Mouse (Mus musculus) kidney, postnatal 4 days (tissue): ENCODE measurements around the gene 1700003H04Rik.

Experiments
- DNase-seq, 2 experiments: peaks; one replicate each; pipeline ENCODE4 v3.0.0; 2021; ENCODE audit warnings: mixed read lengths in 2 of 2

The 1700003H04Rik gene

GRCm38 (mm10) chr3:124581001-124581400, at the start of gene 1700003H04Rik:
TSS of gene 1700003H04Rik (minus strand) at chr3:124581101.
- DNase-seq, result no peak

DNA sequence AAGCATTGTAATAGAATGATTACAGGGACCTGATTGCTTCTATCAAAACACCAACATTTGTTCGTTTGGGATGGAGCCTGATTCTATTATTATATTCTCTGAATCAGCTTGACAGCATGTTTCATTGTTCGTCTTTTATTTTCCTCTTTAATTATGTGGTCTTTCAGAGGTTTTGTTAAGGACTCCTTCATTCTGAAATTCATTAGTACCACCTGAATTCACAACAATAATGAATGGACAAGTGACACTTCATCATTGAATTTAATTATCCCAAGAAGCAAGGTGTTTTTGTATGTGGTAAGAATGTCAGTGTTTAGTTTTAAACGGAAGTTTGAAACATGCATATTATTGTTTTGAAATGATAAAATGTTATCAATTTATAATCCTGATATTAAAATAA, 42.1 kb upstream of the 1700003H04Rik start:
- DNase-seq, result no peak

DNA sequence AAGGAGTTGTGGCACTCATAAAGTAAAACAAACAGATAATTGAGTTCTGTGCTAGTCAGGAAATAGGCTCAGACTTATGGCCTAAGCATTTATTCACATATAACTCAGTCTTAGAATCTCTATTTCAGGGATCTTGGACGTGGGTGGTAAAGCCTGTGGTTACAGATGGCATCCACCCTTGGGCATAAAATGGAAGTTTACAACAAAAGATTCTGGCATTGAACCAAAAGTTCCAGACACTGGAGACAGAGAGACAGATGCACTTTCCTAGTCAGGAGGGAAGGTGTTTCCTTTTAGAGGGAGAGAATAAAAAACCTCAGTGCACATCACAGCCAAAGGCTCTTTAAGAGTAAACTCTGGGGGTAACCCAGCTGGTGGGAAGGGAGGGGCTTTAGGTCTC, 32.4 kb upstream of the 1700003H04Rik start:
- DNase-seq, result no peak

DNA sequence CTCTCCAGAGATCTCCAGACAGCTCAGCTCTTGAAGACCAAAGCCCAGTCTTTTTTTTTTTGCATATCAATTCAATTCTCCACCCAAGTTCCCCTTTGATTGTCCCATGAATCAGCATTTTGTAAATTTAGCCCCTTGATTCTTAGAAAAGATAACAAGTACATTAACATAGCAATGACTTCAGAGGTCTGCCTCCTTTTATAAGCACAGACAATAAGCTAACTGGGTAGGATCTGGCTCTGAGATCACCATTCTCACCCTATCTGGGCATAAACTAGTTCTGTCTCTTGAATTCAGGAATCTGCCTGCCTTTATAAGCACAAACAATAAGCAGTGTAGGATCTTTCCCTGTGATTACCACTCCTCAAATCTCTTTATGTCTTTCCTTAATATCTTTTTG, 29.1 kb upstream of the 1700003H04Rik start:
- DNase-seq, result no peak

DNA sequence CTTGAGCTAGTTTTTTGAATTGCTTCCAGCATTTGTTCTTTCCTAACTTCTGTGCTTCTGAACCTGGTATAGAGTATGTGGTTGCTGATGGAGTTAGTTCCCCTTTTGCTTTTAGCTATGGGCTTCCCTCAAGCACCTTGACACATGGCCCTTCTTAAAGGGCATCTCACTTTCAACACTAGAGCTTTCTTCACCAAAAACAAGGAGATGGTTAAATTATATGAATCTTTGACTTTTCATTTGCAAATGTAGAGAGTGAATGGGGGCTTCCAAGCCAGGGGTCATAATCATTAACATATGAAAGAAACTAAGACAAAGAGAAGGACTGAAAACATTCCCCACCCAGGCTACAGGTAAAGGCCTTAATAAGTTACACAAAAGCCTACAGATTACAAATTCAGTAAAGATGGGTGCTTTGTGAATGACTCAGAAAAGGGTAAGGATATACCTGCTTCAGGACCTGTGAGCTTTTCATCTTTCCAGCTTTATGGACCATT, 25.2 kb upstream of the 1700003H04Rik start:
- DNase-seq, result no peak

- no peak for DNase-seq
These were observed 24.6 kb upstream of the 1700003H04Rik start for GRCm38 (mm10) chr3:124605518-124605917.

DNA sequence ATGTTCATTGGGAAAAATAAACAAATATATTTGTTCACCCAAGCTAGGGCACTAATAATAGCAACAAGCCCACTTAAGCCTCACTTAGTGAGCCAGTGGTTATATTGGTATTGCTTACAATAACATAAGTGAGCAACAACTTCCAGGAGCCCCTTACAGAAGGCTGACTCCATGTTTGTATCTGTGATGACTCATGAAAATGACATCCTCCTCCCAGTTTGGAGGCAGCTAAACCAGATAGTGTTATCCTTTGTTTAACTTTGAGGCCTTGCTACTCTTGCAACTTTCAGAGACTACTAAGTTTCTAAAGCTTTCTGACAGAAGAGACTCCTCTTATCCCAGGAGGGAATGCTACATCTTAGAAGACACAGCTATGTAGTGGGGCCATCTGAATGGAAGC, 16.9 kb upstream of the 1700003H04Rik start:
- no peak for DNase-seq

DNA sequence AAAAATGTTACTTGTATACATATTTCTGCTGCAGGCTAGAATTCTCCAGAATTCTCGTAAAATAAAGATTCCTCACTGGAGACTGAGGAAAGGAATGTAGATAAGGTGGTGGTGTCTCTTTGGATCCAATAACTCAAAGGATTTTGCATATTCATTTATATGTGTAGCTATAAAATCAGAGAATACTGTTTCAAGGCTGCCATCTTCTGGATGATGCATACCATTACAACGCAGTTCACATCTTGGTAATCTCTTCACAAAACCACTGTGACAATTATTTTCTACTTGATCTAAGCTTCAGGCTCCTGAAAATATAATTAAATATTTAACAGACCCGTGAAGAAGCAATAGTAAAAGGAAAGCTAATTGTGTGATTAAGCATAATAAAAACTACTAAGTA, 6.6 kb upstream of the 1700003H04Rik start:
- DNase-seq, result no peak

DNA sequence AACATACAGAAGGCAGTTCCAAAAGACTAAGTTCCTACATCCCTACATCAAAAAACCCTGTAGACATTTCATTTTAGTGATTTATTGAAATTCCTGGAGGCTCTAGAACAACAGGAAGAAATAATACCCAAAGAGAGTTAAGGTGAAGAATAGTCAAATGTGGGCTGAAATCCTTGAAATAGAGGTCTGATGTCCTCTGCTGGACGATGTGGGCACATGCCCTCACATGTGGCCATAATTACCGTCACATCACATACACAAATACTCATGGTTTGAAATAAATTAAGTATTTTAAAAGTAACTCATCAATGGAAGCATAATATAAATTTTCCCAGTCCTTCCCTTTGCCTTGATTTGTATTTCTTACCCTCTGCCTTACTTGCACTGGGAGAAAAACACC, 4.9 kb upstream of the 1700003H04Rik start:
- DNase-seq, result peak; percentile 3 to 4

DNA sequence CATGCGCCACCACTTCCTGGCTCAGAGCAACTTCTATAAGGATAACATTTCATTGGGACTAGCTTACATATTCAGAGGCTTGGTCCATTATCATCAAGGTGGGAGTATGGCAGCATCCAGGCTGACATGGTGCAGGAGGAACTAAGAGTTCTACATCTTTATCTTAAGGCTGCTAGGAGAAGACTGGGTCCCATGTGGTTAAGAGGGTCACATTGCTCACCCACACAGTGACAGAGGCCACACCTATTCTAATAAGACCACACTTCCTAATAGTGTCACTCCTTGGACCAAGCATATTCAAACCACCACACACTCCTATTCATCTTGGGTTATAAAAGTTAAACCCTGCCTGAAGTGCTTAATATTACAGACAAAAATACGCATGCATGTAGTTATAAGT, 23.6 kb downstream of the 1700003H04Rik start:
- DNase-seq, result no peak

DNA sequence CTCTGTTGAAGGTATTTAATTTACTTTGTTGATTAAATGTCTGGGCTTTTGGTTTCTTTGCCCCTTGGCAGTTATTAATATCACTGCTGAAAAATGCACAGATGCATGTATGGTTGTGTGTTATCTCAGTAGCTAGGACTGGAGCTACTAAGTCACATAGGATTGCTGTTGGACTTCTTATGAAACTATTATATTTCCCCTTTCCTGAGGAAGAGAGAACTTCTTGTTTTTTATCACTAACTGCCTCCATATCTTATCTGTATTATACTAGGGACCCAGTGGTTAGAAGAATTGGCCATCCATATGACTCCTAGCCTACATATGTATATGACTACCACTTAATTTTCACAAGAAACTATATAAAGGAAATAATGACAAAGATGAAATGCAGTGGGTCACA, 24.9 kb downstream of the 1700003H04Rik start:
- no peak for DNase-seq

- DNase-seq, result no peak
These were observed 25.8 kb downstream of the 1700003H04Rik start for GRCm38 (mm10) chr3:124555092-124555491.

- peak; percentile 1 to 3 for DNase-seq
These were observed 32.0 kb downstream of the 1700003H04Rik start for GRCm38 (mm10) chr3:124548898-124549297.

- DNase-seq, result no peak
These were observed 42.6 kb downstream of the 1700003H04Rik start for GRCm38 (mm10) chr3:124538260-124538659.

DNA sequence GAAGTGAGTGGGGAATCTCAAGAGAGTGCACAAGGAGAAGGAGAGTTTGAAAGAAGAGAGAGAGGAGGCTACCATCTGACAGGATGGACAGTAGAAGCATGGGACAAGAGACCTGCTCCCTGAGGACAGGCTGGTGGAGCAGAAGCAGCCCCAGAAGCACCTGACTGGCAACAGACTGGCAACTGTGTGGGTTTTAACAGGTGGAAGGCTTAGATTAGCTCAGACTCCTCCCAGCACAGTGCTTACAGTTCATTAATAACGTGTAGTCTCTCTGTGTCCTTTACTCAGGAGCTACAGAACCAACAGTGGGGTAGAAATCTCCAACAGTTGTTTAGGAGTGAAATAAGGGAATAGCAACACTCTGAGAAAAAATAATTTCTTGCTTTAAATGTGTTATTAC, 44.3 kb downstream of the 1700003H04Rik start:
- DNase-seq, result no peak

DNA sequence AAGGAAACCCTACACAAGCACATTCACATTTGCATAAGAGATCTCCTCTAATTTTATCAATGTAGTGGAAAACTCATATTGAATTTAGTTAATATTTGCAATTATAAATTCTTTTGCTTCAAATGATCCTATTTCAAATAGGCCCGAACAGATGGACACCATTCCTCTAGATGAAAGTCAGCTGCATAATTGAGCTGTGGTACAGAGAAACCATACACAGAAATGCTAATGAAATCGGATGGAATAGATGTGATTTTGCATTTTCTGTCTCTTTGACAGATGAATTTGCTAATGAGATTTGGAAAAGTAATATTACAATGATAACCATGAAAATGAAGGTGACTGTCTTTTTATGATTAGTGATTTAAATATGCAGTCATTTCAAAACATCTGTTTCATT, 62.1 kb downstream of the 1700003H04Rik start:
- no peak for DNase-seq
